In the genomic region with DNA sequence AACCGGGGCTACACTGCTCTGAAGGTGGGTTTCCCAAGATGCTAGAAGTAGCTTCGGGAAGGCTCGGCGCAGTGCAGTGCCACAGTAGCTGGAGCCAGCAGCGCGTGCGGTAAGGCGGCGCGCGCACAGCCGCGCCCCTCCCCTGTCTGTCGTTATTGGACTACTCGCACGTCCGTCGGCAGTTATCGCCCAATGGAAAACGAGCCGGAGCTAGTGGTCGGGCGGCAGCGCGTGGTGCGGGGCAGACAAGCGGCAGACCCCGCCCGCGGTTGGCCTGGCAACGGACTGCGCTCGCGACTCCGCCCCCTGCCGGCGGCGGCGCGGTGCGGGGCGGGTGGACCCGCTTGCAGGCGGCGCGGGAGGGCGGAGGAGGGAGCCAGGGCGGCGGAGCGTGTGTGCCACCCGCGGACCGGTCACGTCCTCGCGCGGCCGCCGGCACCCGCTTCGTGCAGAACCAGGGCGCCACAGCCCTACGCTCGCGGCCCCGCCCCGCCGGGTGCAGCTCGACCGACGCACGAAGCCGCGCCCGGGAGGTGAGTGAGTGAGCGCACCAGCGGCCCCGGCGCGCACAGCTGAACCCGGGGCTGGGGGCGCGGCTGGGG, we compare ENCODE assay signal across 7 mouse cellular contexts. TPM values are rescaled to one million over a fixed set of nuclear protein-coding genes. Genes with fewer than 3 reads are reported as not detected.
DNase-seq lines count a peak whose midpoint lies in the region; ATAC-seq and TF ChIP-seq lines count a peak whose summit lies in the region.

A gene (plus strand): TSS at position 328 of the 602 bp plus-strand sequence.

- WGBS in embryonic facial prominence, embryonic 12.5 days, result under 1% methylated on average over 78 of the region's 83 CpGs
- 1% methylated on average over 83 of the region's 83 CpGs for WGBS in heart, adult 2 months
- under 1% methylated on average over 83 of the region's 83 CpGs for WGBS in kidney, adult 2 months
- under 1% methylated on average over 58 of the region's 83 CpGs for WGBS in limb, embryonic 11.5 days
- WGBS in midbrain, embryonic 14.5 days, result under 1% methylated on average over 71 of the region's 83 CpGs

- H3K9ac ChIP-seq in embryonic facial prominence, embryonic 12.5 days, result peak within 1 kb of the TSS; percentile 59
- H3K9ac ChIP-seq in heart, adult 2 months (ENCODE audit: low read depth, low read length), result peak within 1 kb of the TSS; percentile 61
- peak within 1 kb of the TSS; percentile 45; the same call in 1 of the 2 replicates for H3K9ac ChIP-seq in limb, embryonic 11.5 days (ENCODE audit: low read length)
- peak within 1 kb of the TSS; percentile 76 for H3K9ac ChIP-seq in midbrain, embryonic 14.5 days (replicated peaks; ENCODE audit: low read length)

- no peaks in the 10 kb centered on the region for H3K9me3 ChIP-seq in embryonic facial prominence, embryonic 12.5 days
- H3K9me3 ChIP-seq in limb, embryonic 11.5 days (ENCODE audit: control insufficient read depth, low read length), result no peaks in the 10 kb centered on the region
- no peaks in the 10 kb centered on the region for H3K9me3 ChIP-seq in midbrain, embryonic 14.5 days (ENCODE audit: control insufficient read depth, low read length)

- ATAC-seq in embryonic facial prominence, embryonic 12.5 days (ENCODE audit: insufficient number of reproducible peaks, insufficient read depth, low FRiP score, low TSS enrichment), result peak; percentile 96
- ATAC-seq in limb, embryonic 11.5 days (ENCODE audit: insufficient number of reproducible peaks, low FRiP score, low TSS enrichment, low read depth), result peak; percentile 95
- peak; percentile 97 for ATAC-seq in midbrain, embryonic 14.5 days (ENCODE audit: low FRiP score, low TSS enrichment)

- DNase-seq in adrenal gland, postnatal 36 days, result peak; percentile 98
- peak; percentile 96 to 97 for DNase-seq in heart, adult 2 months
- peak; percentile 98 for DNase-seq in kidney, adult 2 months
- peak; percentile 97 for DNase-seq in limb, embryonic 11.5 days (ENCODE audit: low spot score)
- peak; percentile 99 for DNase-seq in midbrain, embryonic 14.5 days
- peak; percentile 56 for DNase-seq in spleen, adult 12 weeks (ENCODE audit: low spot score)

- H3K36me3 ChIP-seq in embryonic facial prominence, embryonic 12.5 days, result no peaks in the 10 kb centered on the region
- H3K36me3 ChIP-seq in heart, adult 2 months (ENCODE audit: control insufficient read depth, insufficient read depth, low read length), result no peaks in the 10 kb centered on the region
- no peaks in the 10 kb centered on the region for H3K36me3 ChIP-seq in kidney, adult 2 months (ENCODE audit: control insufficient read depth, insufficient read depth, low read length)
- no peaks in the 10 kb centered on the region for H3K36me3 ChIP-seq in limb, embryonic 11.5 days (ENCODE audit: control insufficient read depth, insufficient read depth, low read length)
- no peaks in the 10 kb centered on the region for H3K36me3 ChIP-seq in midbrain, embryonic 14.5 days (ENCODE audit: control insufficient read depth, insufficient read depth, low read length)

- peaks cover 22% of the 10 kb centered on the region for H3K27me3 ChIP-seq in embryonic facial prominence, embryonic 12.5 days
- no peaks in the 10 kb centered on the region; the same call in 1 of the 2 replicates for H3K27me3 ChIP-seq in heart, adult 2 months (ENCODE audit: control insufficient read depth, insufficient read depth, low read length)
- no peaks in the 10 kb centered on the region for H3K27me3 ChIP-seq in kidney, adult 2 months (replicated peaks; ENCODE audit: control insufficient read depth, insufficient read depth, low read length)
- peaks cover 22% of the 10 kb centered on the region for H3K27me3 ChIP-seq in limb, embryonic 11.5 days (ENCODE audit: control insufficient read depth, insufficient read depth, low read length)
- no peaks in the 10 kb centered on the region for H3K27me3 ChIP-seq in midbrain, embryonic 14.5 days (ENCODE audit: control insufficient read depth, insufficient read depth, low read length)

- H3K27ac ChIP-seq in embryonic facial prominence, embryonic 12.5 days, result no peak within 1 kb of the TSS
- H3K27ac ChIP-seq in heart, adult 2 months, result no peak within 1 kb of the TSS
- H3K27ac ChIP-seq in kidney, adult 2 months (ENCODE audit: insufficient read depth, low read depth, low read length), result no peak within 1 kb of the TSS
- H3K27ac ChIP-seq in limb, embryonic 11.5 days (replicated peaks; ENCODE audit: low read depth, low read length), result no peak within 1 kb of the TSS
- H3K27ac ChIP-seq in midbrain, embryonic 14.5 days (replicated peaks; ENCODE audit: low read depth, low read length), result peak within 1 kb of the TSS; percentile 78

- H3K79me2 ChIP-seq in heart, adult 2 months (replicated peaks; ENCODE audit: control insufficient read depth, insufficient read depth, low read length), result no peaks in the 10 kb centered on the region

- no peak for TF ChIP-seq EP300 in heart, adult 2 months (IDR thresholded peaks at IDR 0.05; ENCODE audit: insufficient read depth, low read depth, low read length)

- peak within 1 kb of the TSS; percentile 65 for H3K4me3 ChIP-seq in embryonic facial prominence, embryonic 12.5 days
- peak within 1 kb of the TSS; percentile 50 for H3K4me3 ChIP-seq in heart, adult 2 months
- peak within 1 kb of the TSS; percentile 58 for H3K4me3 ChIP-seq in kidney, adult 2 months (ENCODE audit: insufficient read depth, low read depth, low read length)
- peak within 1 kb of the TSS; percentile 58 for H3K4me3 ChIP-seq in limb, embryonic 11.5 days (ENCODE audit: low read depth, low read length)
- peak within 1 kb of the TSS; percentile 72 for H3K4me3 ChIP-seq in midbrain, embryonic 14.5 days (replicated peaks; ENCODE audit: low read depth, low read length)

- TF ChIP-seq POLR2A in heart, adult 2 months (IDR thresholded peaks at IDR 0.05; ENCODE audit: insufficient read depth, low read depth, low read length), result no peak
- no peak for TF ChIP-seq POLR2A in kidney, adult 2 months (IDR thresholded peaks at IDR 0.05; ENCODE audit: low read depth, low read length)

- H3K4me1 ChIP-seq in embryonic facial prominence, embryonic 12.5 days, result peaks cover 10% of the 10 kb centered on the region
- H3K4me1 ChIP-seq in heart, adult 2 months (ENCODE audit: control insufficient read depth, insufficient read depth, low read length), result no peaks in the 10 kb centered on the region
- H3K4me1 ChIP-seq in kidney, adult 2 months (ENCODE audit: control insufficient read depth, insufficient read depth, low read length), result no peaks in the 10 kb centered on the region
- no peaks in the 10 kb centered on the region for H3K4me1 ChIP-seq in limb, embryonic 11.5 days (ENCODE audit: control insufficient read depth, insufficient read depth, low read length)
- peaks cover 20% of the 10 kb centered on the region for H3K4me1 ChIP-seq in midbrain, embryonic 14.5 days (ENCODE audit: control insufficient read depth, insufficient read depth, low read length)

- peak; percentile 81 for TF ChIP-seq CTCF in heart, adult 2 months (IDR thresholded peaks at IDR 0.05)
- peak; percentile 40; the same call in 1 of the 2 replicates for TF ChIP-seq CTCF in kidney, adult 2 months (conservative IDR thresholded peaks at IDR 0.05; ENCODE audit: insufficient read depth, insufficient read length, low read depth, low read length)

- H3K4me2 ChIP-seq in embryonic facial prominence, embryonic 12.5 days (replicated peaks), result peak within 1 kb of the TSS; percentile 95
- H3K4me2 ChIP-seq in limb, embryonic 11.5 days (ENCODE audit: low read depth, severe bottlenecking), result peak within 1 kb of the TSS; percentile 96
- H3K4me2 ChIP-seq in midbrain, embryonic 14.5 days (ENCODE audit: low read length), result peak within 1 kb of the TSS; percentile 85

- intact Hi-C loops in heart, adult 2 months (cut with DNase I), result no loop called here

RNA-seq across cellular contexts. Expression of the gene that starts here (rescaled TPM):
- 1 to 10 TPM; 3.2 to 3.7 TPM for total RNA-seq in adrenal gland, postnatal 36 days (2021)
- polyA plus RNA-seq in embryonic facial prominence, embryonic 12.5 days (2016; fragmentation: Nextera tagmentation; extraction: Ambion mirVana), result 5.2 and 6.0 TPM in 2 replicates
- 1 to 10 TPM; 1.0 to 1.3 TPM for total RNA-seq in heart, adult 2 months (2021)
- polyA plus RNA-seq in heart, adult 2 months (2012; rRNA removed), result 0.61 and 0.80 TPM in 2 replicates
- 4.4 and 5.0 TPM in 2 replicates for polyA plus RNA-seq in kidney, adult 2 months (2012; rRNA removed)
- 2.5 and 3.1 TPM in 2 replicates for polyA plus RNA-seq in limb, embryonic 11.5 days (2014; fragmentation: Nextera tagmentation; extraction: Ambion mirVana)
- polyA plus RNA-seq in midbrain, embryonic 14.5 days (2014; fragmentation: Nextera tagmentation; extraction: Ambion mirVana), result 60.6 and 82.2 TPM in 2 replicates
